ENCODE assay signal across 13 mouse cellular contexts in the genomic region with DNA sequence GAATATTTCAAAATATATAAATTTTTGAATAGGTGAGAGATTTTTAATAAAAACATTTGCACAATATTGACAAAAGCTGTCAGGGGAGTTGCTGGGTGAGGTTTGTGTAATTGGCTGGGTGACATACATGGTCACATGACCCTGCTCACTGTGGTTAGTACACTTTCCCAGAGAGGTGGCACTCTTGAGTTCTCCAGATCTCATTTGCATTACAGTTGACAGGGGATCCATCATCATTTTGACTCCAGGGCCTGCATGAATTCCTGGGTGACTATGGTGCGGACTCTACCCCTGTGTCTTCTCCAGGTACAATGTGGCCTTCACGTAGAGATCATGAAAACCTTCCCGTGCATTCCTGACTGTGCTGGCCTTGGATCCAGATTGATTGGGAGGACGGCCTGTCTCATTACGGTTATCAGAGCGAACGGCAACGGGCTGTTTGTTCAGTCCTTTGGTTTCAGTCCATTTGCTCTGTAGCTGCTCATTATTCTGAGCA.
DNase-seq lines count a peak whose midpoint lies in the region; ATAC-seq and TF ChIP-seq lines count a peak whose summit lies in the region.
"Had no signal": no experiment of that assay in that cellular context is flagged by ENCODE, and none has a peak within 500 bp of the region (broad histone marks: within the 10 kb centered on the region; RNA-seq: fewer than 3 reads in every experiment).

No protein-coding gene starts in this region.

- no peaks in the 10 kb centered on the region for H3K36me3 ChIP-seq in lung, embryonic 16.5 days (ENCODE audit: control insufficient read depth, insufficient read depth, low read length)
- H3K36me3 ChIP-seq in hindbrain, embryonic 12.5 days, result no peaks in the 10 kb centered on the region
- H3K36me3 ChIP-seq in midbrain, postnatal 0 days (ENCODE audit: insufficient read depth, low read length), result no peaks in the 10 kb centered on the region

- no peak overlapping the region for H3K9ac ChIP-seq in lung, embryonic 16.5 days (ENCODE audit: low read length)
- H3K9ac ChIP-seq in hindbrain, embryonic 12.5 days, result no peak overlapping the region
- H3K9ac ChIP-seq in midbrain, postnatal 0 days (replicated peaks; ENCODE audit: low read length, poor library complexity, severe bottlenecking), result no peak overlapping the region

- ATAC-seq in lung, embryonic 16.5 days (ENCODE audit: low read depth), result peak; percentile 52; the same call in 1 of the 2 replicates
- ATAC-seq in hindbrain, embryonic 12.5 days (ENCODE audit: low FRiP score), result peak; percentile 24; the same call in 1 of the 2 replicates
- no peak for ATAC-seq in midbrain, postnatal 0 days (ENCODE audit: low FRiP score)
- ATAC-seq: forebrain, embryonic 14.5 days had no signal

- no peak overlapping the region for H3K4me3 ChIP-seq in lung, embryonic 16.5 days (ENCODE audit: low read length)
- H3K4me3 ChIP-seq in hindbrain, embryonic 12.5 days, result no peak overlapping the region
- H3K4me3 ChIP-seq in midbrain, postnatal 0 days (ENCODE audit: low read depth, low read length), result no peak overlapping the region

- WGBS in lung, embryonic 16.5 days, result 77% methylated on average over 8 of the region's 8 CpGs
- WGBS in hindbrain, embryonic 12.5 days, result 61% methylated on average over 8 of the region's 8 CpGs
- 68% methylated on average over 8 of the region's 8 CpGs for WGBS in midbrain, postnatal 0 days

- no peaks in the 10 kb centered on the region for H3K4me1 ChIP-seq in lung, embryonic 16.5 days (replicated peaks; ENCODE audit: control insufficient read depth, insufficient read depth, low read length)
- H3K4me1 ChIP-seq in hindbrain, embryonic 12.5 days, result peaks cover 40% of the 10 kb centered on the region
- H3K4me1 ChIP-seq in midbrain, postnatal 0 days (ENCODE audit: insufficient read depth, low read length), result peaks cover 17% of the 10 kb centered on the region; the same call in 1 of the 2 replicates

- H3K27me3 ChIP-seq in lung, embryonic 16.5 days (ENCODE audit: control insufficient read depth, insufficient read depth, low read depth, low read length), result no peaks in the 10 kb centered on the region
- H3K27me3 ChIP-seq in hindbrain, embryonic 12.5 days, result no peaks in the 10 kb centered on the region
- H3K27me3 ChIP-seq in midbrain, postnatal 0 days (ENCODE audit: insufficient read depth, low read length), result no peaks in the 10 kb centered on the region

- intact Hi-C loops in heart, postnatal 14 days (cut with DNase I), result no loop called here

- peak; percentile 26; the same call in 1 of the 2 replicates for TF ChIP-seq CTCF in midbrain, postnatal 0 days (IDR thresholded peaks at IDR 0.05)

- H3K9me3 ChIP-seq in lung, embryonic 16.5 days (ENCODE audit: control insufficient read depth, low read length), result no peaks in the 10 kb centered on the region
- H3K9me3 ChIP-seq in hindbrain, embryonic 12.5 days (replicated peaks), result no peaks in the 10 kb centered on the region
- H3K9me3 ChIP-seq in midbrain, postnatal 0 days (ENCODE audit: low read length), result no peaks in the 10 kb centered on the region

- no peak overlapping the region for H3K27ac ChIP-seq in lung, embryonic 16.5 days (ENCODE audit: low read length)
- peak overlapping the region; percentile 67 for H3K27ac ChIP-seq in hindbrain, embryonic 12.5 days
- H3K27ac ChIP-seq in midbrain, postnatal 0 days (ENCODE audit: low read depth, low read length), result no peak overlapping the region

- DNase-seq in adrenal gland, postnatal 10 days, result peak; percentile 53
- no peak for DNase-seq in adrenal gland, adult 8-10 months
- DNase-seq in lung, postnatal 14 days, result no peak
- no peak for DNase-seq in midbrain, postnatal 0 days (ENCODE audit: low spot score)
- no peak for DNase-seq in heart, postnatal 14 days
- DNase-seq in frontal cortex, postnatal 25 days (ENCODE audit: low spot score in 2 of 2), result no peak
- DNase-seq: cerebellum, adult 9-11 months; heart, postnatal 4 days; kidney, postnatal 10 days had no signal

- H3K4me2 ChIP-seq in lung, embryonic 16.5 days (ENCODE audit: low read depth, low read length), result no peak overlapping the region
- no peak overlapping the region for H3K4me2 ChIP-seq in hindbrain, embryonic 12.5 days (replicated peaks)
- H3K4me2 ChIP-seq in midbrain, postnatal 0 days (ENCODE audit: low read depth, low read length, poor library complexity, severe bottlenecking), result no peak overlapping the region
- H3K4me2 ChIP-seq: liver, embryonic 11.5 days had no signal
